Mouse (Mus musculus) B cell, adult (primary cell): Measurements from ENCODE around the gene Ttc5. TPM values are rescaled to one million over a fixed set of nuclear protein-coding genes. Genes with fewer than 3 reads are reported as not detected.

ENCODE experiments used
- total RNA-seq: library from RNA; stranded (reverse); gene quantifications from 4 replicates; pipeline ENCODE4 v1.2.4, GENCODE M21; 2023; ENCODE audit not compliant: inconsistent age

Gene Ttc5
- total RNA-seq: 77.4 to 93.8 TPM (median 87.5 TPM) in 4 replicates

GRCm38 (mm10) chr14:50785251-50785637 lies at the start of gene Ttc5:
Gene Ttc5, minus strand, starts transcription at chr14:50785519.

GRCm38 (mm10) chr14:50807487-50808072 lies 22.3 kb upstream of the Ttc5 start, which contains the start of the genes Ccnb1ip1 and Parp2:
Gene Ccnb1ip1, minus strand, starts transcription at chr14:50807732.
Gene Parp2, plus strand, starts transcription at chr14:50807841.

GRCm38 (mm10) chr14:50744994-50745393 lies 40.3 kb downstream of the Ttc5 start, which contains the start of gene Olfr749:
Gene Olfr749, minus strand, starts transcription at chr14:50745094.

Other genes starting within 250 kb of the Ttc5 start
- not detected in 4 replicates for gene Olfr744, start 170.6 kb downstream of the Ttc5 start, total RNA-seq
- gene Olfr745, start 146.1 kb downstream of the Ttc5 start, total RNA-seq: not detected in 4 replicates
- gene Olfr746, start 138.4 kb downstream of the Ttc5 start, total RNA-seq: not detected in 4 replicates
- gene Olfr747, start 92.3 kb downstream of the Ttc5 start, total RNA-seq: not detected in 4 replicates
- not detected in 4 replicates for gene Olfr748, start 78.1 kb downstream of the Ttc5 start, total RNA-seq
- gene Olfr749, start 40.4 kb downstream of the Ttc5 start, total RNA-seq: not detected in 4 replicates
- gene Ccnb1ip1, start 22.2 kb upstream of the Ttc5 start, total RNA-seq: 1.3 to 2.2 TPM in 2 of 4 replicates, not detected in the others
- gene Parp2, start 22.3 kb upstream of the Ttc5 start, total RNA-seq: 51.3 to 61.6 TPM (median 56.8 TPM) in 4 replicates
- gene Tep1, start 85.0 kb upstream of the Ttc5 start, total RNA-seq: 50.0 to 57.6 TPM (median 57.1 TPM) in 4 replicates
- gene Klhl33, start 112.0 kb upstream of the Ttc5 start, total RNA-seq: not detected in 4 replicates
- 52.9 to 58.7 TPM (median 56.4 TPM) in 4 replicates for gene Osgep, start 139.4 kb upstream of the Ttc5 start, total RNA-seq
- 45.2 to 63.2 TPM (median 45.7 TPM) in 4 replicates for gene Apex1, start 139.4 kb upstream of the Ttc5 start, total RNA-seq
- 224 to 227 TPM (median 225 TPM) in 4 replicates for gene Pip4p1, start 145.3 kb upstream of the Ttc5 start, total RNA-seq
- gene Pnp, start 145.6 kb upstream of the Ttc5 start, total RNA-seq: 32.7 to 38.2 TPM (median 37.1 TPM) in 4 replicates
- 21.2 to 39.4 TPM (median 23.8 TPM) in 4 replicates for gene Gm49342, start 159.0 kb upstream of the Ttc5 start, total RNA-seq
- 1.2 to 3.4 TPM (median 2.5 TPM) in 4 replicates for gene Pnp2, start 170.5 kb upstream of the Ttc5 start, total RNA-seq
- not detected in 4 replicates for gene Rnase10, start 222.2 kb upstream of the Ttc5 start, total RNA-seq